Mouse (Mus musculus) liver, embryonic 11.5 days (tissue): ENCODE measurements around the gene Mrpl45. TPM values are rescaled to one million over a fixed set of nuclear protein-coding genes. Genes with fewer than 3 reads are reported as not detected.

Experiments
- ATAC-seq: fragments of 200-750 bp; cut with Nextera tagmentation; replicated peaks from 2 replicates; pipeline ENCODE4 v1.8.0; 2017; ENCODE audit warnings: moderate number of reproducible peaks, mild to moderate bottlenecking, moderate TSS enrichment, moderate library complexity; ENCODE audit not compliant: low FRiP score
- DNase-seq: peaks from one replicate; pipeline ENCODE4 v3.0.0-alpha.2; 2017; ENCODE audit warnings: low spot score
- H3K27ac ChIP-seq: fragments of 300-500 bp; sonication (generic); 2 replicates; pipeline ENCODE4 v1.5.1; 2014; ENCODE audit warnings: mild to moderate bottlenecking, low read depth, low read length, control low read depth
- H3K27me3 ChIP-seq: fragments of 300-500 bp; sonication (generic); replicated peaks from 2 replicates; pipeline ENCODE4 v1.6.1; 2014; ENCODE audit warnings: low read length, mixed read lengths; ENCODE audit not compliant: control insufficient read depth, insufficient read depth
- H3K36me3 ChIP-seq: fragments of 300-500 bp; sonication (generic); 2 replicates; pipeline ENCODE4 v1.6.1; 2014; ENCODE audit warnings: mild to moderate bottlenecking, low read length, moderate library complexity, mixed read lengths; ENCODE audit not compliant: control insufficient read depth, insufficient read depth
- H3K4me1 ChIP-seq: fragments of 300-500 bp; sonication (generic); replicated peaks from 2 replicates; pipeline ENCODE4 v1.6.1; 2014; ENCODE audit warnings: low read length, mixed read lengths; ENCODE audit not compliant: control insufficient read depth, insufficient read depth
- H3K4me2 ChIP-seq: fragments of 300-500 bp; sonication (generic); 2 replicates; pipeline ENCODE4 v1.6.1; 2014; ENCODE audit warnings: mild to moderate bottlenecking, control low read depth, moderate library complexity
- H3K4me3 ChIP-seq: fragments of 300-500 bp; sonication (generic); 2 replicates; pipeline ENCODE4 v1.5.1; 2014; ENCODE audit warnings: low read depth, low read length, control low read depth
- H3K9ac ChIP-seq: fragments of 300-500 bp; sonication (generic); 2 replicates; pipeline ENCODE4 v1.6.1; 2014; ENCODE audit warnings: low read depth, low read length, control low read depth
- H3K9me3 ChIP-seq: fragments of 300-500 bp; sonication (generic); 2 replicates; pipeline ENCODE4 v1.6.1; 2016; ENCODE audit warnings: low read length, inconsistent platforms, mixed read lengths; ENCODE audit not compliant: control insufficient read depth
- WGBS: fragments of 180-500 bp; shearing (Covaris S2); extraction: QIAGEN DNeasy Blood & Tissue Kit; methylation state at CpG from one replicate; pipeline ENCODE4 v1.1.7; 2014; 5-methylcytosine and 5-hydroxymethylcytosine counted together
- polyA plus RNA-seq: library from polyadenylated mRNA; unstranded; fragments of >200 nt; fragmentation: Nextera tagmentation; extraction: Ambion mirVana; gene quantifications from 2 replicates; pipeline ENCODE4 v1.2.1, GENCODE M21; 2014

Gene Mrpl45
- polyA plus RNA-seq, 1 experiment from 2014 or later, result 62.4 TPM

DNA sequence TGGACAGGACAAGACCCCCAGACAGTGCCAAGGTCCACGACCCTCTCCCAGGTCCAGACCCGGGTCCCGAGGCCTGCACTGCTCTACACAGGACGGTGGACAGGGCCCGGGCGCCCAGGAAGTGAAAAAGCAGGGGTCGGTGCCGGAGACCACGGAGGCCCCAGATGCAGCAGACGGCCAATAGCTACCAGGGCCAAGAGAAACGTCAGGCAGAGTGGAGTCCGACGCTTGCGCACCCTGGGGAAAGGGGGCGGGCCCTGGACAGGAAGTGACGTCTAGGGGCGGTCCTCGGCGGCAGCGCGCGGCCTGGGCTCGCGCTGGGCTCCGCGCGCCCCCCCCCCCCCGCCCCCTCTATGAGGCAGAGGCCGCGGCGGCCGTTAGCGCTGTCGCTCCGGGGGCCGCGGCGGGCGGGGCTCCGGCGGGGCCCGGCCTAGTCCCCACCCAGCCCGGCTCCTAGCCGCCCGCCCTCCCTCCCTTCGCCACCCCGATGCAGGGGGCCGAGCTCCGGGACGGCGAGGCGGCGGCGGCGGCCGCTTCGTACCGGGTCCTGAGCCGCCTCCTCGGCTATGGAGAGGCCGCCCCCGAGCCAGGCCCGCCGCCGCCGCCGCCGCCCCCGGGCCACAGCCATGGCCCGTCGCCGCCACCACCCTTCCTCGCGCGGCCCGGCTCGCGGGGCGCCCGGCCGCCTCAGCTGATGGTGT lies 46.6 kb downstream of the Mrpl45 start, which contains the start of gene Socs7:
TSS of gene Socs7 (plus strand) at position 604 of the 701 bp plus-strand sequence.
- Histone ChIP-seq H3K27ac (peak within 1 kb of the TSS; percentile 77), H3K9me3 (no peaks in the 10 kb centered on the region), H3K9ac (peak within 1 kb of the TSS; percentile 98), H3K36me3 (no peaks in the 10 kb centered on the region), H3K27me3 (no peaks in the 10 kb centered on the region), H3K4me1 (peaks cover 23% of the 10 kb centered on the region), H3K4me2 (peak within 1 kb of the TSS; percentile 75), H3K4me3 (peak within 1 kb of the TSS; percentile 97)
- under 1% methylated on average over 23 of the region's 81 CpGs for WGBS
- ATAC-seq (peak; percentile 92), DNase-seq (peak; percentile 95)

DNA sequence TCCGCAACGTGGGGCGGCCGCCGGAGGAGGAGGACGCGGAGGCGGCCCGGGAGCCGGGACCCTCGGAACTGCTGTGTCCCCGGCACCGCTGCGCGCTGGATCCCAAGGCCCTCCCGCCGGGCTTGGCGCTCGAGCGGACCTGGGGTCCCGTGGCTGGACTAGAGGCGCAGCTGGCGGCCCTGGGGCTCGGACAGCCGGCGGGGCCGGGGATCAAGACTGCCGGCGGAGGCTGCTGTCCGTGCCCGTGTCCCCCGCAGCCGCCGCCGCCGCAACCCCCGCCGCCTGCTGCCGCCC lies 47.1 kb downstream of the Mrpl45 start:
- Histone ChIP-seq H3K4me2 (peak overlapping the region; percentile 75), H3K27me3 (no peaks in the 10 kb centered on the region), H3K36me3 (no peaks in the 10 kb centered on the region), H3K9ac (peak overlapping the region; percentile 98), H3K4me1 (peaks cover 23% of the 10 kb centered on the region), H3K27ac (peak overlapping the region; percentile 77), H3K4me3 (peak overlapping the region; percentile 97), H3K9me3 (no peaks in the 10 kb centered on the region)
- peak; percentile 65 for DNase-seq
- ATAC-seq, result no peak; the same call in 1 of the 2 replicates
- WGBS, result under 1% methylated on average over 37 of the region's 39 CpGs

DNA sequence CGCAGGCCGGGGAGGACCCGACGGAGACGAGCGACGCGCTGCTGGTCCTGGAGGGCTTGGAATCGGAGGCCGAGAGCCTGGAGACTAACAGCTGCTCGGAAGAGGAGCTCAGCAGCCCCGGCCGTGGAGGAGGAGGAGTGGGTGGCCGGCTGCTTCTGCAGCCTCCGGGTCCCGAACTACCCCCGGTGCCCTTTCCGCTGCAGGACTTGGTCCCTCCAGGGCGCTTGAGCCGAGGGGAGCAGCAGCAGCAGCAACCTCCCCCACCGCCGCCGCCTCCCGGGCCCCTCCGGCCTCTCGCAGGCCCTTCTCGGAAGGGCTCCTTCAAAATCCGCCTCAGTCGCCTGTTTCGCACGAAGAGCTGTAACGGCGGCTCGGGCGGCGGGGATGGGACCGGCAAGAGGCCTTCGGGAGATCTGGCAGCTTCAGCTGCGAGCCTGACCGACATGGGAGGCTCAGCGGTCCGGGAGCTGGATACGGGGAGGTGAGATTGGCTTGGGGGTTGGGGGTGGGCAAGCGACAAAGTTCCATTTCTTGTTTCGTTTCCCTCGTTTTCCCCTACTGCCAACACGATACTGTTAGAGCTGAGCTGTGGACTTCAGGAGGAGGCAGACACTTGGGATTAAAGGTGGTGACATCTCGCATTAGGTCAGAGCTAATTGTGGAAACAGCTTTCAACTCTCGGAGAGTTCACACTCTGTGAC lies 47.6 kb downstream of the Mrpl45 start:
- H3K4me2 ChIP-seq, result peak overlapping the region; percentile 75
- H3K27ac ChIP-seq, result peak overlapping the region; percentile 77
- peaks cover 23% of the 10 kb centered on the region for H3K4me1 ChIP-seq
- ATAC-seq (peak; percentile 13; the same call in 1 of the 2 replicates), DNase-seq (peak; percentile 70)
- peak overlapping the region; percentile 98 for H3K9ac ChIP-seq
- under 1% methylated on average over 48 of the region's 49 CpGs for WGBS
- H3K27me3 ChIP-seq, result no peaks in the 10 kb centered on the region
- H3K4me3 ChIP-seq, result peak overlapping the region; percentile 97
- H3K36me3 ChIP-seq, result no peaks in the 10 kb centered on the region; the same call in 1 of the 2 replicates
- H3K9me3 ChIP-seq, result no peaks in the 10 kb centered on the region

DNA sequence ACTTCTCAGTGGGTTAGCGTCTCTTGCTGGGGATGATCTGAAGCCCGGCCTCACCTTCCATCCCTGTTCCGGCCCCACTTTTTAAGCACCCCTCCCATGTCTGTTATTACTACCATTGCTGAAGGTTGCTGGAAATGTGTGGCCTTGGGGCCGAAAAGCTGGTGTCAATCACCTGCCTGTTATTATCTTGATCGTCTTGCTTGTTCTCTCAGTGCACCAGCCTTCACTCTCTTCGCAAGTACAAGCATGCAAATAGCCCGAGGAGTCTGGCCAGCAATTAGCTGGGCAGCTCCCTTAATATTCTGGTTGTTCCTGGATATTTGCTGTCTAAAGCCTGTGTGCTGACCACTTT lies 48.1 kb downstream of the Mrpl45 start:
- ATAC-seq (no peak), DNase-seq (no peak)
- peak overlapping the region; percentile 97 for H3K4me3 ChIP-seq
- peaks cover 23% of the 10 kb centered on the region for H3K4me1 ChIP-seq
- peak overlapping the region; percentile 98 for H3K9ac ChIP-seq
- no peaks in the 10 kb centered on the region; the same call in 1 of the 2 replicates for H3K36me3 ChIP-seq
- no peaks in the 10 kb centered on the region for H3K9me3 ChIP-seq
- H3K27ac ChIP-seq, result no peak overlapping the region; the same call in 1 of the 2 replicates
- H3K27me3 ChIP-seq, result no peaks in the 10 kb centered on the region
- H3K4me2 ChIP-seq, result peak overlapping the region; percentile 75
- WGBS, result 2% methylated on average over 7 of the region's 7 CpGs

DNA sequence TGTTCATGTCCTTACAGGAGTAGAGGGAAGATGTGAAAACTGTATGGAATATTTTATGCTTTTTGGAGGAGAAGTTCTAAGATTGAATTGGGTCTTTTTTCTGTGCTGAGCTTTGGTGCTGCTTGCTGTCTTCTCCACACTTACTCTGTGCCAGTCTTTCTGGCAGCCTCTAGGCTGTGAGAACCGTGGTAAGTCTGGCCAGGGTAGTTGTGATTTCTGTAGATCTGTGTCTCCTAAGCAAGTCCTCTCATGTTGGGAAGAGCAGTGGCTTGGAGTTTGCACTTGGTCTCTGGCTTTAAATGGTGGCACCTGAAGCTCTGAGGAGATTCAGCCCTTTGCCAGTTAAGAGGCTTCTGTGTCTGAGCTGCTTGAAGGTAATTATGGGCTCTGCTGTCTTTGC lies 50.0 kb downstream of the Mrpl45 start:
- no peak for ATAC-seq
- Histone ChIP-seq H3K4me2 (no peak overlapping the region; the same call in 1 of the 2 replicates), H3K27me3 (no peaks in the 10 kb centered on the region), H3K4me1 (peaks cover 23% of the 10 kb centered on the region), H3K4me3 (no peak overlapping the region), H3K9me3 (no peaks in the 10 kb centered on the region), H3K9ac (no peak overlapping the region), H3K27ac (no peak overlapping the region), H3K36me3 (no peaks in the 10 kb centered on the region; the same call in 1 of the 2 replicates)
- 82% methylated on average over 1 of the region's 1 CpGs for WGBS
- DNase-seq, result no peak

DNA sequence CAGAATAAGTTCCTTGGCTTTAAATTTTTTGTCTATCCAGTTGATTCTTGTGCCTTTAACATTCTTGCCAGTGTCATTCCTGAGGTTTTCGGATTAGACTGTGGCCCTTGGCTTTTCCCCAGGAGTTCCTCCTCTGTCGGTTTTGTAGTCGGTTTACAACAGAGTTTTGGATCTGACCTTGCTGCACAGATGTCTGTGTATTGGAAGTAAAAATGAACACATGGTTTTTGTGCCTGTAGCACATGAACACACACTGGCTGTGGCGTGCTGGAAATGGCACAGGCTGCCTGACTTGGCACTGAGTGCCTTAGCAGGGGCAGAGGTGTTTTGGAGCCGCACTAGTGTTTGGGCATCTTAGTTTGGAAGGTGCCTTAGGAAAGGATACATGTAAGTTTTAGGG lies 53.0 kb downstream of the Mrpl45 start:
- no peak overlapping the region for H3K4me2 ChIP-seq
- no peaks in the 10 kb centered on the region for H3K9me3 ChIP-seq
- WGBS, result 89% methylated on average over 5 of the region's 5 CpGs
- H3K4me3 ChIP-seq, result no peak overlapping the region
- peaks cover 20% of the 10 kb centered on the region for H3K4me1 ChIP-seq
- DNase-seq (no peak), ATAC-seq (no peak)
- no peaks in the 10 kb centered on the region for H3K27me3 ChIP-seq
- peaks cover 4% of the 10 kb centered on the region; the same call in 1 of the 2 replicates for H3K36me3 ChIP-seq
- no peak overlapping the region for H3K27ac ChIP-seq
- no peak overlapping the region for H3K9ac ChIP-seq

DNA sequence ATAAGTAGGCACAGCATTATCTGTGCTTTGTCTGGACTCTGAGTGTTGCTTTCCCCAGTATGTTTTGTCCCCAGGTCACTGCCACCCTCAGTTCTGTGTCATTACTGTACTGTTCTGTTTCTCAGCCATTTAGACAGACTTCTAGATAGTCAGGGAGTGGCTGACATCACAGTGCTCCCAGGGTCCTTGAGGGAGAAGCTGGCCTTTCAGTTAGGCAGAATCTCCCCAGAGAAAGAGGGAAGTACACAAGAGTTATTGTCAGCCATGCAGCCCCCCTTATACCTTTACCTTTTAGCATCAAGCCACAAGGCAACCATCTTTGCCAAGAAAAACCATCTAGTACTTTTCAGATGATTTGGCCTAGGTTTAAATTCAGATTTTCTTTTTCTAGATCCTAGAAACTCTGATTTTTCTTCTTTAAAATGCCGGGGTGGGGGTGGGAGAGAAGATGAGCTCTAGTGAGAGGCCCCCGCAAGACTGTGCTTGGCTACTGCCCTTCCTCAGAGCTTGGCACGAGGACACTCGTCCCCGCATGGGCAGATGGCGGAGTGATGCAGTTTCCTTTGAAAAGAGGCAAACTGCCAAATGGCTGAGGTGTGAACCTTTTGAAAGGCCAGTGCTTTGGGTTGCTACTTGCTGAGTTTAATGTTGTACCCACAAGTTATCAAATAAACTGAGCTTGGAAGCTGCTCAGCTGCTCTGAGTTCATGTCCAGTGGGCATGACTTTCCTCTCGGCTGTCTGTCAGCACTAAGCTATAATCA lies 55.0 kb downstream of the Mrpl45 start:
- Histone ChIP-seq H3K36me3 (peaks cover 7% of the 10 kb centered on the region; the same call in 1 of the 2 replicates), H3K27ac (no peak overlapping the region), H3K4me2 (no peak overlapping the region), H3K4me3 (no peak overlapping the region), H3K27me3 (no peaks in the 10 kb centered on the region), H3K9me3 (no peaks in the 10 kb centered on the region), H3K4me1 (0 out of 2 replicates have a peak, but pooled peaks cover 1% of the 10 kb centered on the region), H3K9ac (no peak overlapping the region)
- DNase-seq (no peak), ATAC-seq (no peak)
- 77% methylated on average over 7 of the region's 7 CpGs for WGBS

DNA sequence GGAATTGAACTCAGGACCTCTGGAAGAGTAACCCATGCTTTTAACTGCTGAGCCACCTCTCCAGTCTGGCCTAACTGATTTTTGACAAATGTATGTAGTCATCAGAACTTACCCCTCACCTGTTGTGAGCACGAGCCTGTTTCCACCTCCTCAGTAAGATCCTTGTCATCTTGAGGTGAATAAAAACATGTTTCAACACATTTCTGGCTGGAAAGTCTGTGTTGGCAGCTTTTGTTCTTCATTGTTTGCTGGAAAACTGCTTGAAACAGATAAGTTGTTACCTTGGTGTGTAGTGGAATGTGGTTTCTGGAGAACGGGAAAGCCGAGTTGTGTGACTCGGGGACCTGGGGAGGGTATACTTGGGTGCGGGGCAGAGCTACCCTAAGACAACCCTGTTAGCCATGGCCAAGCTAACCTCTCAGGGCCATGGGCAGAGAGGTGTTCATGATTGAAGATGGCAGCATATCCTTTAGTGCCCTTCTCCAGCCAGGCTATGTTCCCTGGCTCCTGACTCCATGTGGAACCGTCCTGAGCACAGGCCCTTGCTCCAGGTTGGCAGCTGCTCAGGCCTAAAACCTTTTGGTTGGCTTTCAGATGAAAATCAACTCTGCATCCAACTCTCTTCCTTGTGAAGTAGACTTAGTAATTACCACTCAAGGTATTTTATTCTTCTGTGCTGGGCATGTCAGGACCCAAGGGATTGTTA lies 56.8 kb downstream of the Mrpl45 start:
- WGBS, result 84% methylated on average over 6 of the region's 6 CpGs
- no peaks in the 10 kb centered on the region for H3K4me1 ChIP-seq
- peaks cover 10% of the 10 kb centered on the region; the same call in 1 of the 2 replicates for H3K36me3 ChIP-seq
- no peak overlapping the region for H3K9ac ChIP-seq
- ATAC-seq (no peak), DNase-seq (no peak)
- no peak overlapping the region for H3K4me3 ChIP-seq
- H3K27ac ChIP-seq, result no peak overlapping the region
- no peak overlapping the region for H3K4me2 ChIP-seq
- no peaks in the 10 kb centered on the region for H3K9me3 ChIP-seq
- H3K27me3 ChIP-seq, result no peaks in the 10 kb centered on the region
